Mouse (Mus musculus) CH12.LX (cell line): ENCODE data around the gene Gm43552. TPM values are rescaled to one million over a fixed set of nuclear protein-coding genes. Genes with fewer than 3 reads are reported as not detected.

Experiments
- DNase-seq: peaks from one replicate; pipeline ENCODE4 v3.0.0-alpha.2; 2013; ENCODE audit errors: extremely low read depth
- H3K27ac ChIP-seq: 2 replicates; pipeline ENCODE4 v1.5.1; 2012; ENCODE audit warnings: low read depth, mild to moderate bottlenecking, control low read depth, moderate library complexity; ENCODE audit not compliant: insufficient read depth
- H3K27me3 ChIP-seq: replicated peaks from 2 replicates; pipeline ENCODE3; 2012; ENCODE audit warnings: inconsistent platforms
- H3K36me3 ChIP-seq, 2 experiments: replicated peaks in 1 of 2; 2 replicates each; pipeline versions ENCODE3 to v1.6.1; 2012; ENCODE audit warnings: inconsistent platforms in 1 of 2, low read length in 1 of 2, mild to moderate bottlenecking in 1 of 2, mixed read lengths in 1 of 2, moderate library complexity in 1 of 2; ENCODE audit not compliant: control insufficient read depth in 1 of 2, insufficient read depth in 1 of 2
- H3K4me1 ChIP-seq, 2 experiments: 2 replicates each; pipeline ENCODE4 v1.6.1; 2012; ENCODE audit warnings: inconsistent platforms in 1 of 2, moderate library complexity in 1 of 2; ENCODE audit not compliant: insufficient read depth in 2 of 2, control insufficient read depth in 1 of 2
- H3K4me2 ChIP-seq: 2 replicates; pipeline ENCODE4 v1.6.1; 2012; ENCODE audit warnings: low read depth, mild to moderate bottlenecking, control low read depth; ENCODE audit not compliant: poor library complexity, insufficient read depth, severe bottlenecking
- H3K4me3 ChIP-seq, 3 experiments: fragments of 150-350 bp in 1 of 3; sonication (generic) in 1 of 3; replicated peaks in 1 of 3; 2 replicates each; pipeline versions ENCODE3 to v1.5.1; 2011 to 2012; ENCODE audit warnings: low read depth in 2 of 3, low read length in 2 of 3, mild to moderate bottlenecking in 2 of 3, moderate library complexity in 2 of 3, control low read depth in 1 of 3, improper control_type of control experiment in 1 of 3, inconsistent platforms in 1 of 3, mixed read lengths in 1 of 3; ENCODE audit not compliant: poor library complexity in 1 of 3
- H3K79me2 ChIP-seq: replicated peaks from 2 replicates; pipeline ENCODE4 v1.6.1; 2012; ENCODE audit warnings: mild to moderate bottlenecking, moderate library complexity; ENCODE audit not compliant: control insufficient read depth, poor library complexity, insufficient read depth, severe bottlenecking; ENCODE audit errors: extremely low read depth
- H3K9ac ChIP-seq: 2 replicates; pipeline ENCODE4 v1.6.1; 2012; ENCODE audit warnings: low read depth, mild to moderate bottlenecking, control low read depth, moderate library complexity; ENCODE audit not compliant: insufficient read depth
- H3K9me3 ChIP-seq: replicated peaks from 2 replicates; pipeline ENCODE3; 2012; ENCODE audit warnings: low read length, inconsistent platforms, mixed read lengths
- CHD1 ChIP-seq: IDR thresholded peaks from 2 replicates; pipeline ENCODE4 v1.6.1; 2012; ENCODE audit warnings: low read depth, low read length, improper control_type of control experiment, inconsistent platforms
- CHD2 ChIP-seq: IDR thresholded peaks from 2 replicates; pipeline ENCODE4 v1.6.1; 2011; ENCODE audit warnings: low read length, improper control_type of control experiment
- CTCF ChIP-seq, 2 experiments: IDR thresholded peaks in 1 of 2; conservative IDR thresholded peaks in 1 of 2; 2 replicates each; pipeline ENCODE4 v1.5.1; 2011 to 2012; ENCODE audit warnings: low read depth in 2 of 2, low read length in 2 of 2, improper control_type of control experiment in 1 of 2, inconsistent platforms in 1 of 2, mild to moderate bottlenecking in 1 of 2, moderate library complexity in 1 of 2
- EP300 ChIP-seq: IDR thresholded peaks from 2 replicates; pipeline ENCODE4 v1.6.1; 2011; ENCODE audit warnings: low read length, improper control_type of control experiment
- GABPA ChIP-seq: IDR thresholded peaks from 2 replicates; pipeline ENCODE4 v1.6.1; 2012; ENCODE audit warnings: low read depth, low read length, improper control_type of control experiment, inconsistent platforms; ENCODE audit not compliant: insufficient replicate concordance
- HCFC1 ChIP-seq: IDR thresholded peaks from 2 replicates; pipeline ENCODE4 v1.6.1; 2012; ENCODE audit warnings: low read depth, mild to moderate bottlenecking, inconsistent platforms, low read length, improper control_type of control experiment
- IRF4 ChIP-seq: IDR thresholded peaks from 2 replicates; pipeline ENCODE4 v1.6.1; 2014; ENCODE audit warnings: low read depth, mild to moderate bottlenecking, inconsistent platforms, low read length, improper control_type of control experiment
- JUN ChIP-seq: IDR thresholded peaks from 2 replicates; pipeline ENCODE4 v1.6.1; 2011; ENCODE audit warnings: low read depth, mild to moderate bottlenecking, low read length, improper control_type of control experiment, moderate library complexity; ENCODE audit not compliant: insufficient read depth
- JUND ChIP-seq: conservative IDR thresholded peaks from 2 replicates; pipeline ENCODE4 v1.6.1; 2011; ENCODE audit warnings: low read depth, low read length, improper control_type of control experiment
- MAFK ChIP-seq: IDR thresholded peaks from 2 replicates; pipeline ENCODE4 v1.6.1; 2011; ENCODE audit warnings: low read length, improper control_type of control experiment; ENCODE audit not compliant: insufficient replicate concordance
- MAX ChIP-seq: IDR thresholded peaks from 2 replicates; pipeline ENCODE4 v1.6.1; 2011; ENCODE audit warnings: low read length, improper control_type of control experiment
- MAZ ChIP-seq: IDR thresholded peaks from 2 replicates; pipeline ENCODE4 v1.6.1; 2012; ENCODE audit warnings: low read depth, mild to moderate bottlenecking, inconsistent platforms, low read length, improper control_type of control experiment, moderate library complexity
- MEF2A ChIP-seq: IDR thresholded peaks from 2 replicates; pipeline ENCODE4 v1.6.1; 2014; ENCODE audit warnings: low read depth, mild to moderate bottlenecking, inconsistent platforms, low read length, improper control_type of control experiment, borderline replicate concordance
- MXI1 ChIP-seq: IDR thresholded peaks from 2 replicates; pipeline ENCODE4 v1.6.1; 2011; ENCODE audit warnings: mild to moderate bottlenecking, low read depth, low read length, improper control_type of control experiment
- NELFE ChIP-seq: IDR thresholded peaks from 2 replicates; pipeline ENCODE4 v1.6.1; 2011; ENCODE audit warnings: low read depth, low read length, improper control_type of control experiment
- PAX5 ChIP-seq: IDR thresholded peaks from 2 replicates; pipeline ENCODE4 v1.6.1; 2012; ENCODE audit warnings: low read length, inconsistent platforms, mixed read lengths
- POLR2A ChIP-seq: IDR thresholded peaks from 2 replicates; pipeline ENCODE4 v1.6.1; 2011; ENCODE audit warnings: low read depth, mild to moderate bottlenecking, improper control_type of control experiment, low read length
- POLR2AphosphoS2 ChIP-seq: IDR thresholded peaks from 2 replicates; pipeline ENCODE4 v1.6.1; 2011; ENCODE audit warnings: low read depth, low read length, improper control_type of control experiment
- RAD21 ChIP-seq: IDR thresholded peaks from 2 replicates; pipeline ENCODE4 v1.6.1; 2011; ENCODE audit warnings: low read depth, mild to moderate bottlenecking, low read length, improper control_type of control experiment, moderate library complexity
- RCOR1 ChIP-seq: conservative IDR thresholded peaks from 2 replicates; pipeline ENCODE4 v1.6.1; 2012; ENCODE audit warnings: low read depth, mild to moderate bottlenecking, inconsistent platforms, low read length, improper control_type of control experiment
- SIN3A ChIP-seq: IDR thresholded peaks from 2 replicates; pipeline ENCODE4 v1.6.1; 2012; ENCODE audit warnings: low read length, improper control_type of control experiment, inconsistent platforms
- SMC3 ChIP-seq: IDR thresholded peaks from 2 replicates; pipeline ENCODE4 v1.6.1; 2011; ENCODE audit warnings: low read depth, low read length, improper control_type of control experiment
- TCF12 ChIP-seq: IDR thresholded peaks from 2 replicates; pipeline ENCODE4 v1.6.1; 2014; ENCODE audit warnings: low read depth, mild to moderate bottlenecking, inconsistent platforms, low read length, improper control_type of control experiment
- UBTF ChIP-seq: IDR thresholded peaks from 2 replicates; pipeline ENCODE4 v1.6.1; 2012; ENCODE audit warnings: low read depth, mild to moderate bottlenecking, inconsistent platforms, low read length, improper control_type of control experiment, moderate library complexity
- USF1 ChIP-seq: IDR thresholded peaks from 2 replicates; pipeline ENCODE4 v1.6.1; 2014; ENCODE audit warnings: low read depth, mild to moderate bottlenecking, inconsistent platforms, low read length, improper control_type of control experiment
- ZC3H11A ChIP-seq: IDR thresholded peaks from 2 replicates; pipeline ENCODE4 v1.6.1; 2012; ENCODE audit warnings: low read depth, mild to moderate bottlenecking, inconsistent platforms, low read length, improper control_type of control experiment
- ZKSCAN1 ChIP-seq: IDR thresholded peaks from 2 replicates; pipeline ENCODE4 v1.6.1; 2012; ENCODE audit warnings: low read depth, inconsistent platforms, low read length, improper control_type of control experiment, borderline replicate concordance
- ZMIZ1 ChIP-seq: IDR thresholded peaks from 2 replicates; pipeline ENCODE4 v1.6.1; 2012; ENCODE audit warnings: low read depth, mild to moderate bottlenecking, inconsistent platforms, low read length, improper control_type of control experiment
- dilution Hi-C: fragments of 300-500 bp; cut with MboI; formaldehyde crosslinking; loops from 2 replicates; pipeline ENCODE4 v1.14.3; 2020; ENCODE audit warnings: low sequenced_read_pairs; ENCODE audit not compliant: extremely low pct_unique_long_range_greater_than_20kb, extremely low pct_ligation_motif_present
- in situ Hi-C: fragments of 300-500 bp; cut with MboI; formaldehyde crosslinking; loops from 3 replicates; pipeline ENCODE4 v1.14.3; 2019; ENCODE audit warnings: low sequenced_read_pairs, low pct_ligation_motif_present, low pct_unique_long_range_greater_than_20kb, mixed read lengths
- polyA plus RNA-seq: library from polyadenylated mRNA; unstranded; fragments of >175 nt; gene quantifications from 2 replicates; pipeline ENCODE4 v1.2.1, GENCODE M21; 2012; ENCODE audit warnings: low read depth; ENCODE audit not compliant: insufficient read length
- total RNA-seq, 2 experiments: library from RNA; depleted of rRNA; stranded (reverse); fragments of 300-350 nt in 1 of 2; fragments of >200 nt in 1 of 2; gene quantifications; 2 replicates each; pipeline ENCODE4 v1.2.3; 2012 to 2014

Gene Gm43552
- total and polyA plus RNA-seq, 3 experiments = 2.1 TPM; not detected in 2

GRCm38 (mm10) chr5:65390648-65391644 lies 101.7 kb downstream of the Gm43552 start, which contains the start of the genes Rpl9 and Lias (continued):
- TF ChIP-seq POLR2A (peak; percentile 99), EP300 (no peak)

- no peak for DNase-seq
- no peaks in the 10 kb centered on the region for H3K9me3 ChIP-seq
- H3K9ac ChIP-seq = no peak overlapping the region
- H3K4me1 ChIP-seq = peaks cover 0 to 19% of the 10 kb centered on the region in 2 experiments; a peak in 2 of 4 replicates
- peaks cover 26% of the 10 kb centered on the region for H3K79me2 ChIP-seq
- H3K27ac ChIP-seq = no peak overlapping the region
- no peak overlapping the region for H3K4me2 ChIP-seq
- TF ChIP-seq RCOR1 (peak; percentile 53; the same call in 1 of the 2 replicates), SMC3 (no peak), NELFE (peak; percentile 42; the same call in 1 of the 2 replicates), MEF2A (no peak), SIN3A (no peak), PAX5 (no peak), MAFK (no peak), GABPA (no peak), USF1 (no peak), IRF4 (no peak), RAD21 (no peak), CTCF (conservative IDR thresholded peaks at IDR 0.05 in 1 of 2, IDR thresholded peaks at IDR 0.05 in 1 of 2; ENCODE audit: low read depth in 2 of 2, low read length in 2 of 2) (no peak), HCFC1 (no peak), JUN (no peak), POLR2A (peak; percentile 37), POLR2AphosphoS2 (peak; percentile 98), MXI1 (no peak), TCF12 (no peak), ZC3H11A (no peak), EP300 (no peak), MAZ (no peak), MAX (no peak), UBTF (no peak), ZKSCAN1 (no peak), CHD1 (no peak), CHD2 (peak; percentile 50; the same call in 1 of the 2 replicates), ZMIZ1 (peak; percentile 44), JUND (no peak)
- dilution Hi-C loops (no loop called here), in situ Hi-C loops (no loop called here)
- peaks cover 32 to 40% of the 10 kb centered on the region in 2 experiments for H3K36me3 ChIP-seq
- H3K27me3 ChIP-seq = no peaks in the 10 kb centered on the region
- no peak overlapping the region for H3K4me3 ChIP-seq
These were observed 105.4 kb downstream of the Gm43552 start for GRCm38 (mm10) chr5:65387008-65387867.
